Mouse (Mus musculus): ENCODE measurements at regions not wholly inside any gene's neighbourhood (a gene's known extent, or its start where the extent isn't known, plus 50 kb on each side); places are given as distances from the start of the nearest gene placed in this dataset.
A peak's percentile ranks its signal among the peaks of the same experiment; 100 is the strongest.

DNA sequence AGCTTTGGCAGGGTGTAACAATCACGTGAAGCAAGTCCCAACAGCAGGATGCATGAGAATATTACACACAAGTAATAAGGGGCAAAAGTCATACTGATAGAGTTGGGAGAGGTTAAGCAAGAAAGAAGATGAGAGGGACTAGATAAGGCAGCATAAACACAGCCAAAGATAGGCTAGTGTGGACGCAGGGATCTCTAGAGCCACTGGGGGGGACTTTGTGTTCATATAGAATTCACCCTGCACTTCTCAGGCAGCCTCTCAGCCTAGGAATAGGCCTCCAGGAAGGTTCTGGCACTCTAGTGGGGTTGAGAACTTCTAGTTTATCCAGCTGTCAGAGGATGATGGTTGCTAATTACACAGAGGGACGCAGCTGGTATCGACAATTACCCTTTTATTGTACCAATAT, 358.8 kb upstream of the Ddhd1 start:
- Histone ChIP-seq H3K36me3 (ENCODE audit: insufficient read depth, low read length) (no peaks in the 10 kb centered on the region), H3K27ac (no peak overlapping the region), H3K4me3 (ENCODE audit: low read length) (no peak overlapping the region), H3K9ac (replicated peaks; ENCODE audit: low read length) (no peak overlapping the region), H3K4me1 (ENCODE audit: insufficient read depth, low read length) (no peaks in the 10 kb centered on the region), H3K9me3 (ENCODE audit: low read length) (no peaks in the 10 kb centered on the region), H3K27me3 (ENCODE audit: insufficient read depth, low read length) (no peaks in the 10 kb centered on the region), H3K4me2 (ENCODE audit: low read depth, low read length) (no peak overlapping the region)
- DNase-seq (ENCODE audit: low spot score) (no peak), ATAC-seq (no peak)
- no peak for TF ChIP-seq CTCF (IDR thresholded peaks at IDR 0.05; ENCODE audit: low read depth)
- 73% methylated on average over 4 of the region's 4 CpGs for WGBS

DNA sequence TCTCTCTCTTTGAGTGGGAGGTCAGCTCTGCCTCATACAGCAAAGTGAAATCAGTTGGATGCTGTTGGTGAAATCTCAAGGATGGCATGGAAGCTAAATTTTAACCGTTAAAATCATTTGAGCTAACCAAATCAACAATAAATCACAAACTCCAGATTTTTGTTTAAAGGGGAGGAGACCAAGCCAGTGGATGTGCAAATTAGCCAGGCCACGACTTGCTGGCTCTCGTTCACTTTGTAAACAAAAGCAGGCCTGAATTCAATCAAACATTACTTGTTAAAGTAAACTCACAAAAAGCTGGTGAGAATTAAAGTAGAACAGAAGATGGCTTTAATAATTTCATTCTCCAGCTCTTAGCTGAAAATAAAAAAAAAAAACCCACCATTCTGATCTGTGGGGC, 359.3 kb upstream of the Ddhd1 start:
- Histone ChIP-seq H3K27me3 (ENCODE audit: insufficient read depth, low read length) (no peaks in the 10 kb centered on the region), H3K4me2 (ENCODE audit: low read depth, low read length) (no peak overlapping the region), H3K9me3 (ENCODE audit: low read length) (no peaks in the 10 kb centered on the region), H3K9ac (replicated peaks; ENCODE audit: low read length) (no peak overlapping the region), H3K27ac (no peak overlapping the region), H3K4me1 (ENCODE audit: insufficient read depth, low read length) (no peaks in the 10 kb centered on the region), H3K36me3 (ENCODE audit: insufficient read depth, low read length) (no peaks in the 10 kb centered on the region), H3K4me3 (ENCODE audit: low read length) (no peak overlapping the region)
- TF ChIP-seq CTCF (IDR thresholded peaks at IDR 0.05; ENCODE audit: low read depth) = no peak
- WGBS = 64% methylated on average over 3 of the region's 3 CpGs
- ATAC-seq (no peak), DNase-seq (ENCODE audit: low spot score) (no peak)

DNA sequence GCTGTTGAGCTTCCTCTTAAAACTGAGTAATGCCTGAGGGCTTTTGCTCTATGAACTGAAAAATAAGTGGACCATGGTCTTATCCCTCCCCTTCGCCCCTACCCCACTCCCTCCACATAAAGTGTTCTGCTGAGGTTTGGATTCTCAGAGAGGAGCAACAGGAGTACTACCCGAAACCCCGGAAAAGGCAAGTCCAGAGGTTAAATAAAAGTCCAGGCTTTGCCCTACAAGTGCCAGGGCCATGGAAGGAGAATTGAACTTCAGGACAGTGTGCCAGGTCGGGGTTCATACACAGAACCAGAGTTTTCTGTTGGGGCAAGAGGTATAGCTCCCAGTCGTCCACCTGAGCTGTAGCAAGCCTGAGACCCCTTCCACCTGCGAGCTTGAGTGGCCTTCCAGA, 360.0 kb upstream of the Ddhd1 start:
- Histone ChIP-seq H3K36me3 (ENCODE audit: insufficient read depth, low read length) (no peaks in the 10 kb centered on the region), H3K9ac (replicated peaks; ENCODE audit: low read length) (no peak overlapping the region), H3K27me3 (ENCODE audit: insufficient read depth, low read length) (no peaks in the 10 kb centered on the region), H3K4me1 (ENCODE audit: insufficient read depth, low read length) (no peaks in the 10 kb centered on the region), H3K4me3 (ENCODE audit: low read length) (no peak overlapping the region), H3K9me3 (ENCODE audit: low read length) (no peaks in the 10 kb centered on the region), H3K27ac (no peak overlapping the region), H3K4me2 (ENCODE audit: low read depth, low read length) (no peak overlapping the region)
- DNase-seq (ENCODE audit: low spot score) = no peak
- ATAC-seq = no peak
- TF ChIP-seq CTCF (IDR thresholded peaks at IDR 0.05; ENCODE audit: low read depth) = no peak
- 81% methylated on average over 6 of the region's 6 CpGs for WGBS

DNA sequence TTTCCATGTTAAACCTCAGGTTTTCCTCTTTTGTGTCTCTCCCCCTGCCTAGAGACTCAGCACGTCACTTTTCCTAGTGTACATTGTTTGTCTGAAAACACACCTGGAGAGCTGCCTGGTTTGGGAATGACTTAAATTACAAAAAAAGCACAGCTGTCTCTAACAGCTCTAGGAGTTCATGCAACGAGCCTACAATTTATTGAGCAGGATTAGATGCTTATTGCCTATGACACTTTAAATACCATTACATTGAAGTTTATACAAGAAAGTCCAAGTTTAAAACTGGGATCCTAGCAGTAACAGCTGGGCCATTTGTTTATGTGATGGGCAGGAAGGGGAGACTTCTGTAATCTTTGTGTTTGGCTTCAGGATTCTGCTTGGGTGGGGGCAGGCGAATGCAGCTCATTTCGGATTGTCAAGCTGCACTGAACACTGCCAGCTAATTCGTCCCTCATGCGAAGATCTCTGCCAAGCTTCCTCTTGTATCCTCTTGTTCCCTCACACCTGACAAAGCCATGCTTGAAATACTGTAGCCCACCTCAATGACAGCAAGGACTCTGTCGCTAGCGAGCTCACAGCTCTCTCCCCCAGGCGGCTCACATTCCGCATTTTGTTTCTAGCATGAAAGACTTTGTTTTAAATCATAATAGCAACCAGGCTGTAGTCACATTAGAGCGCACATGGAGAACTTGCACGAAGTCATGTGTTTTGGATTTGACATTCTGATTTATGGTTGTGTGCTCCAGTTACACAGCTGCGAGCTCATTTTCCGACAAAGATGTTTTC, 359.8 kb upstream of the Gm15217 start:
- Histone ChIP-seq H3K9me3 (ENCODE audit: low read length) (no peaks in the 10 kb centered on the region), H3K9ac (replicated peaks; ENCODE audit: low read length) (no peak overlapping the region), H3K27ac (no peak overlapping the region), H3K4me3 (ENCODE audit: low read length) (no peak overlapping the region), H3K27me3 (ENCODE audit: insufficient read depth, low read length) (no peaks in the 10 kb centered on the region), H3K4me1 (ENCODE audit: insufficient read depth, low read length) (no peaks in the 10 kb centered on the region), H3K36me3 (ENCODE audit: insufficient read depth, low read length) (no peaks in the 10 kb centered on the region), H3K4me2 (ENCODE audit: low read depth, low read length) (no peak overlapping the region)
- DNase-seq (ENCODE audit: low spot score) (peak; percentile 32), ATAC-seq (no peak)
- TF ChIP-seq CTCF (IDR thresholded peaks at IDR 0.05; ENCODE audit: low read depth) = no peak
- 53% methylated on average over 14 of the region's 14 CpGs for WGBS

DNA sequence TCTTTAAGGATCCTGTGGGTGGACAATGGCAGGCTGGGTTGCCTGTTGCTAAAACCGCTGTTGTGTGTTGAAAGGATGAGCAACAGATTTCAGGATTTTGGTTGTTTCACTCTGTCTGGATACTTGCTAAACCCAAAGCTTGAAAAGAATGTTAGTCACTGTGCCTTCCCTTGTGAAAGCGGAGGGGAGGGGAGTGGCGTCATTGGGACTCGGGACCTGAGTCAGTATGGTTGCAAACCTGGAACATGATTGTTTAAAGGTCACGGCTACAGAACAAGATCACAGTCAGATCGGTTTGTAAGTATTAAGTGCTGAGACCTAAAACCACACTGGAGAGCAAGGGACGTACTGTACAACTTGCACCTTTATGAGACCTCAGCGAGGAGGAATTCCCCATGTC, 344.9 kb upstream of the Gm15217 start:
- Histone ChIP-seq H3K27me3 (ENCODE audit: insufficient read depth, low read length) (no peaks in the 10 kb centered on the region), H3K4me1 (ENCODE audit: insufficient read depth, low read length) (no peaks in the 10 kb centered on the region), H3K4me2 (ENCODE audit: low read depth, low read length) (no peak overlapping the region), H3K9ac (replicated peaks; ENCODE audit: low read length) (no peak overlapping the region), H3K27ac (no peak overlapping the region), H3K9me3 (ENCODE audit: low read length) (no peaks in the 10 kb centered on the region), H3K4me3 (ENCODE audit: low read length) (no peak overlapping the region), H3K36me3 (ENCODE audit: insufficient read depth, low read length) (no peaks in the 10 kb centered on the region)
- WGBS = 94% methylated on average over 8 of the region's 8 CpGs
- ATAC-seq = no peak
- DNase-seq (ENCODE audit: low spot score) = no peak
- TF ChIP-seq CTCF (IDR thresholded peaks at IDR 0.05; ENCODE audit: low read depth) = no peak

DNA sequence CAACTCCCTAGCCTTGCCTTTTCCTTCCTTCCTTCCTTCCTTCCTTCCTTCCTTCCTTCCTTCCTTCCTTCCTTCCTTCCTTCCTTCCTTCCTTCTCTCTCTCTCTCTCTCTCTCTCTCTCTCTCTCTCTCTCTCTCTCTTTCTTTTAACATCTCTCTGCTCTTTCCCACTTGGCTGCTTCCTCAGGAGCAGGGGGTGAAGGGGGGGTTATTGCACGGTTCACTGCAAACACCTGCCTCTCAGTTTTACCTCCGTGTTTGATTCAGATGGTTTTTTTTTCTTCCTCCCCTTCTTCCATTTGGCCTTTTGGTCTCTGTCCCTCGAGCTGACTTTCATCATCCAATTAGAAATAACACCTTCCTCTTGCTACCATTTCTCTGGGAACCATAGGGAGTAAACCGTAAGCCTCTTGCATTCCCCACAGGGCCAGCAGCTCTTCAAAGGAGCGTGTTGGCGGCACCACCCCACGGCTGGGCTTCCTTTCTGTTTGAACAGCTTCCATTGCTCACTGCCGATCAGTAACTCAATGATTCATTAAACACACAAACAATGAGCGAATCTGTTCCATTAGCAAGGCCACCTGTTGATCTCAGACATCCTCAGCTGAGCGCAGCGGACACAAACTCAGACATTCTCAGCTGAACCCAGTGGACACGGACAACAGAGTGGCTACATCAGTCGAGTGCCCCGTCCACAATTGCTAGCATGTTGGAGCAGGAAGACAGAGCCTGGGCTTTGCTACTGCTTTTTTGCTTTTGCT, 318.4 kb upstream of the Gm15217 start:
- WGBS = 12% methylated on average over 14 of the region's 14 CpGs
- H3K27me3 ChIP-seq (ENCODE audit: insufficient read depth, low read length) = no peaks in the 10 kb centered on the region

More for the DNA sequence above, 318.4 kb upstream of the Gm15217 start:
- ATAC-seq = peak; percentile 77
- DNase-seq (ENCODE audit: low spot score) = peak; percentile 75
- no peak overlapping the region; the same call in 1 of the 2 replicates for H3K9ac ChIP-seq (replicated peaks; ENCODE audit: low read length)
- no peaks in the 10 kb centered on the region for H3K36me3 ChIP-seq (ENCODE audit: insufficient read depth, low read length)
- H3K9me3 ChIP-seq (ENCODE audit: low read length) = no peaks in the 10 kb centered on the region
- no peaks in the 10 kb centered on the region; the same call in 1 of the 2 replicates for H3K4me1 ChIP-seq (ENCODE audit: insufficient read depth, low read length)
- H3K27ac ChIP-seq = no peak overlapping the region
- H3K4me2 ChIP-seq (ENCODE audit: low read depth, low read length) = peak overlapping the region; percentile 59
- H3K4me3 ChIP-seq (ENCODE audit: low read length) = peak overlapping the region; percentile 31
- TF ChIP-seq CTCF (IDR thresholded peaks at IDR 0.05; ENCODE audit: low read depth) = no peak

Data from hindbrain, postnatal 0 days (tissue).